Mouse (Mus musculus) lung, postnatal 0 days (tissue): ENCODE results near the gene Adamtsl5. TPM values are rescaled to one million over a fixed set of nuclear protein-coding genes. Genes with fewer than 3 reads are reported as not detected.
A peak's percentile ranks its signal among the peaks of the same experiment; 100 is the strongest.
"Not testable (repeated sequence)": the region's sequence is repeated elsewhere in the genome, so short reads cannot be mapped to it uniquely, and the experiment has no call there.

ENCODE experiments used
- ATAC-seq: fragments of 200-750 bp; cut with Nextera tagmentation; 2 replicates; pipeline ENCODE4 v1.8.0; 2017; ENCODE audit warnings: moderate library complexity
- DNase-seq: peaks from one replicate; pipeline ENCODE4 v3.0.0-alpha.2; 2016; ENCODE audit warnings: low spot score
- H3K27ac ChIP-seq: fragments of 300-500 bp; sonication (generic); 2 replicates; pipeline ENCODE4 v1.5.1; 2014; ENCODE audit warnings: antibody characterized with exemption, mild to moderate bottlenecking, low read length, mixed read lengths
- H3K27me3 ChIP-seq: fragments of 300-500 bp; sonication (generic); replicated peaks from 2 replicates; pipeline ENCODE4 v1.6.1; 2014; ENCODE audit warnings: low read length, mixed read lengths; ENCODE audit not compliant: insufficient read depth
- H3K36me3 ChIP-seq: fragments of 300-500 bp; sonication (generic); 2 replicates; pipeline ENCODE4 v1.6.1; 2014; ENCODE audit warnings: low read length, mixed read lengths; ENCODE audit not compliant: insufficient read depth
- H3K4me1 ChIP-seq: fragments of 300-500 bp; sonication (generic); 2 replicates; pipeline ENCODE4 v1.6.1; 2014; ENCODE audit warnings: antibody characterized with exemption, low read depth, low read length, mixed read lengths; ENCODE audit not compliant: insufficient read depth
- H3K4me2 ChIP-seq: fragments of 300-500 bp; sonication (generic); replicated peaks from 2 replicates; pipeline ENCODE4 v1.6.1; 2014; ENCODE audit warnings: low read depth, mild to moderate bottlenecking, low read length, moderate library complexity, mixed read lengths
- H3K4me3 ChIP-seq: fragments of 300-500 bp; sonication (generic); 2 replicates; pipeline ENCODE4 v1.5.1; 2014; ENCODE audit warnings: low read depth, low read length
- H3K9ac ChIP-seq: fragments of 300-500 bp; sonication (generic); replicated peaks from 2 replicates; pipeline ENCODE4 v1.6.1; 2014; ENCODE audit warnings: low read depth, mild to moderate bottlenecking
- H3K9me3 ChIP-seq: fragments of 300-500 bp; sonication (generic); 2 replicates; pipeline ENCODE4 v1.6.1; 2016; ENCODE audit warnings: low read length, mixed read lengths
- CTCF ChIP-seq: IDR thresholded peaks from 2 replicates; pipeline ENCODE4 v1.5.1; 2016; ENCODE audit warnings: antibody characterized with exemption, mild to moderate bottlenecking
- EP300 ChIP-seq: IDR thresholded peaks from 2 replicates; pipeline ENCODE4 v1.6.1; 2016; ENCODE audit warnings: antibody characterized with exemption, mild to moderate bottlenecking, control low read depth
- WGBS: fragments of 180-500 bp; shearing (Covaris S2); extraction: QIAGEN DNeasy Blood & Tissue Kit; methylation state at CpG from one replicate; pipeline ENCODE4 v1.1.7; 2014; 5-methylcytosine and 5-hydroxymethylcytosine counted together
- polyA plus RNA-seq: library from polyadenylated mRNA; unstranded; fragments of >200 nt; fragmentation: Nextera tagmentation; extraction: Ambion mirVana; gene quantifications from 2 replicates; pipeline ENCODE4 v1.2.1, GENCODE M21; 2015

Adamtsl5 gene
- polyA plus RNA-seq, 1 experiment from 2014 or later, result 6.4 TPM

- H3K4me1 ChIP-seq, result peaks cover 14% of the 10 kb centered on the region; the same call in 1 of the 2 replicates
- no peak for TF ChIP-seq EP300
- no peak for TF ChIP-seq CTCF
- H3K9me3 ChIP-seq, result no peaks in the 10 kb centered on the region
- DNase-seq (peak; percentile 24), ATAC-seq (no peak)
- WGBS, result 14% methylated on average over 24 of the region's 26 CpGs
- H3K27ac ChIP-seq, result no peak overlapping the region
- H3K27me3 ChIP-seq, result peaks cover 18% of the 10 kb centered on the region
- H3K9ac ChIP-seq, result no peak overlapping the region
- no peak overlapping the region; the same call in 1 of the 2 replicates for H3K4me3 ChIP-seq
- H3K36me3 ChIP-seq, result no peaks in the 10 kb centered on the region
- H3K4me2 ChIP-seq, result 0 out of 2 replicates have a peak overlapping the region, but pooled peaks have one; percentile 63
Measured at GRCm38 (mm10) chr10:80348981-80349380, 769 bp upstream of the Adamtsl5 start.

GRCm38 (mm10) chr10:80347514-80347967 is 671 bp downstream of the Adamtsl5 start:
- 6% methylated on average over 17 of the region's 17 CpGs for WGBS
- ATAC-seq (no peak), DNase-seq (no peak)
- peak overlapping the region; percentile 63 for H3K4me2 ChIP-seq
- H3K27ac ChIP-seq, result no peak overlapping the region
- TF ChIP-seq EP300, result no peak
- no peak for TF ChIP-seq CTCF
- peaks cover 14% of the 10 kb centered on the region; the same call in 1 of the 2 replicates for H3K4me1 ChIP-seq
- no peaks in the 10 kb centered on the region for H3K9me3 ChIP-seq
- H3K36me3 ChIP-seq, result no peaks in the 10 kb centered on the region
- peak overlapping the region; percentile 38; the same call in 1 of the 2 replicates for H3K4me3 ChIP-seq
- 0 out of 2 replicates have a peak overlapping the region, but pooled peaks have one; percentile 12 for H3K9ac ChIP-seq
- H3K27me3 ChIP-seq, result peaks cover 21% of the 10 kb centered on the region

- peaks cover 14% of the 10 kb centered on the region; the same call in 1 of the 2 replicates for H3K4me1 ChIP-seq
- not testable (repeated sequence) for H3K4me3 ChIP-seq, DNase-seq, H3K27ac ChIP-seq, H3K9me3 ChIP-seq, H3K4me2 ChIP-seq, H3K36me3 ChIP-seq, ATAC-seq, H3K9ac ChIP-seq
- 79% methylated on average over 5 of the region's 6 CpGs for WGBS
- H3K27me3 ChIP-seq, result peaks cover 33% of the 10 kb centered on the region
Measured at GRCm38 (mm10) chr10:80345929-80346328, 2.3 kb downstream of the Adamtsl5 start.

GRCm38 (mm10) chr10:80345122-80345521 is 3.1 kb downstream of the Adamtsl5 start:
- TF ChIP-seq CTCF, result no peak
- Histone ChIP-seq H3K36me3 (no peaks in the 10 kb centered on the region), H3K4me1 (peaks cover 14% of the 10 kb centered on the region; the same call in 1 of the 2 replicates), H3K9me3 (no peaks in the 10 kb centered on the region), H3K9ac (no peak overlapping the region; the same call in 1 of the 2 replicates), H3K27ac (peak overlapping the region; percentile 81), H3K27me3 (peaks cover 34% of the 10 kb centered on the region), H3K4me3 (0 out of 2 replicates have a peak overlapping the region, but pooled peaks have one; percentile 5), H3K4me2 (peak overlapping the region; percentile 43)
- ATAC-seq (peak; percentile 15; the same call in 1 of the 2 replicates), DNase-seq (peak; percentile 69)
- 6% methylated on average over 16 of the region's 16 CpGs for WGBS

- Histone ChIP-seq H3K4me2 (peak overlapping the region; percentile 45), H3K9me3 (no peaks in the 10 kb centered on the region), H3K27ac (peak overlapping the region; percentile 81), H3K4me1 (peaks cover 14% of the 10 kb centered on the region; the same call in 1 of the 2 replicates), H3K27me3 (peaks cover 32% of the 10 kb centered on the region), H3K9ac (no peak overlapping the region), H3K36me3 (no peaks in the 10 kb centered on the region), H3K4me3 (no peak overlapping the region)
- DNase-seq (no peak), ATAC-seq (no peak)
- WGBS, result 32% methylated on average over 9 of the region's 9 CpGs
- TF ChIP-seq EP300 (no peak), CTCF (no peak)
Measured at GRCm38 (mm10) chr10:80344131-80344661, 4.0 kb downstream of the Adamtsl5 start.

- H3K4me1 ChIP-seq, result peaks cover 14% of the 10 kb centered on the region; the same call in 1 of the 2 replicates
- no peak for ATAC-seq
- 28% methylated on average over 12 of the region's 13 CpGs for WGBS
Measured at GRCm38 (mm10) chr10:80343425-80343895, 4.8 kb downstream of the Adamtsl5 start.

More at GRCm38 (mm10) chr10:80343425-80343895, 4.8 kb downstream of the Adamtsl5 start:
- Histone ChIP-seq H3K27me3 (peaks cover 25% of the 10 kb centered on the region), H3K9me3 (no peaks in the 10 kb centered on the region), H3K4me3 (0 out of 2 replicates have a peak overlapping the region, but pooled peaks have one; percentile 22), H3K27ac (0 out of 2 replicates have a peak overlapping the region, but pooled peaks have one; percentile 81), H3K9ac (no peak overlapping the region), H3K4me2 (peak overlapping the region; percentile 45), H3K36me3 (no peaks in the 10 kb centered on the region)
- no peak for TF ChIP-seq CTCF
- TF ChIP-seq EP300, result no peak
- no peak for DNase-seq
